Mouse (Mus musculus): ENCODE data around the gene Sds.
A peak's percentile ranks its signal among the peaks of the same experiment; 100 is the strongest.

The Sds gene

DNA sequence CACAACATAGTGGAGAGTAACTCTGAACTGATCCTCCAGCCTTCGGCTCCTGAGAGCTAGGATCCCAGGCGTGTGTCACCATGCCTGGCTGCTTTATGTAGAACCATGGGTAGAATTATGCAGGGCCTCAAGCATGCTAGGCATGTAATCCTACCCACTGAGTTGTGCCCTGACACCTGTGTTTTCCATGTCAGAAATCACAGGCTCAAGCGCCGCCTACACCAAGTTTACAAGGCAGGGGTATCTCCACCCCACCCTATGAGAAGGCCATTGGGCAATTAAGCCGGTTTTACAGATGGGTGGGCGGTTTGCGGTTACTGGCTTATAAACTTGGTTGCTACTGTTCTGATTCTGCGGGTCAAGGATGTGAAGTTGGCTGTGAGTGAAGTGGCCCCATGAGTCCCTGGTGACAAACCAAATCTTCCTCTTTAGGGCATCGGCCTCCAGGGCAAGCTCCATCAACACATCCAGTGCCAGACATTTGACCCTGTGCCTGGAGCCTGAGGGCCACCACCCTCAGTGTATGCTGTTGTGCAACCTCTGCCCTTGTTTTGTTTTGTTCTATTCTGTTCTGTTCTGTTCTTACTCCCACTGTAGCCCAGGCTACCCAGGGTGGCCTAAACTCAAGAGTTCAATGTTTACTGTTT is 37.8 kb downstream of the Sds start:
- no peak for DNase-seq (ENCODE audit: low read depth, low spot score)

DNA sequence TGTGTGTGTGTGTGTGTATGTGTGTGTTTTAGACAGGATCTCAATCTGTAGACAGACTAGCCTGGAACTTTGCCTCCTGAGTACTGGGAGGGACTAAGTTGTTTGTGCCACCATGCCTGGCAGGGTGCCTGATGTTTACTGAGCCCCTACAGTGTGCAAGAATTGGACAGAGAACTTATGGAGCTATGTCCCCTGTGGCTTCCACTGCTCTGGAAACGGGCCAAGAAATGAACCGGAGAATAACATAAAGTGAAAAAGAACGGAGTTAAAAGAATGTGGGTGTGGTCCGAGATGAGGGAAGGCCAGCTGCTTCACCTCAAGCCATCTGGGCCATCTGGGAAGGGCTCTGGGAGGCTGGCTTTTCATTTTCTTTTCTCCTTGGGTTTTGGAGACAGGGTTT is 38.4 kb downstream of the Sds start:
- DNase-seq (ENCODE audit: low read depth, low spot score), result no peak

DNA sequence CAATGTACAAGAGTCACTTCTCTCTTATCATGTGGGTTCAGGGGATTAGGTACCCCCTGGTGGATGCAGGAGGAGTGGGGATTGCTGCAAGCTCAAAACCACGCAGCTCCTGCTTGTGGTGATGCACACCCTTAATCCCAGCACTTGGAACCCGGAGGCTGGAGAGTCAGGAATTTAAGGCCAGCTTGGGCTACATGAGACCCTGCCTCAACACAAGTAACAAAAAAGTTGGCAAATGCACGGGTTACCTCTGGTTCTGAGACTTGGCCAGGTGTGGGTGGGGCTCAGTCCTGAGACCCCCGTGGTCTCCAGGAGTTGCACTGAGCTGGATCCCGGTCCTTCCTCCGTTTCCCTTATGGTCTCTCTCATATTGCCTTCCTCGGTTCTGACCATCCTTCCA is 39.1 kb downstream of the Sds start:
- no peak for DNase-seq (ENCODE audit: low read depth, low spot score)

DNA sequence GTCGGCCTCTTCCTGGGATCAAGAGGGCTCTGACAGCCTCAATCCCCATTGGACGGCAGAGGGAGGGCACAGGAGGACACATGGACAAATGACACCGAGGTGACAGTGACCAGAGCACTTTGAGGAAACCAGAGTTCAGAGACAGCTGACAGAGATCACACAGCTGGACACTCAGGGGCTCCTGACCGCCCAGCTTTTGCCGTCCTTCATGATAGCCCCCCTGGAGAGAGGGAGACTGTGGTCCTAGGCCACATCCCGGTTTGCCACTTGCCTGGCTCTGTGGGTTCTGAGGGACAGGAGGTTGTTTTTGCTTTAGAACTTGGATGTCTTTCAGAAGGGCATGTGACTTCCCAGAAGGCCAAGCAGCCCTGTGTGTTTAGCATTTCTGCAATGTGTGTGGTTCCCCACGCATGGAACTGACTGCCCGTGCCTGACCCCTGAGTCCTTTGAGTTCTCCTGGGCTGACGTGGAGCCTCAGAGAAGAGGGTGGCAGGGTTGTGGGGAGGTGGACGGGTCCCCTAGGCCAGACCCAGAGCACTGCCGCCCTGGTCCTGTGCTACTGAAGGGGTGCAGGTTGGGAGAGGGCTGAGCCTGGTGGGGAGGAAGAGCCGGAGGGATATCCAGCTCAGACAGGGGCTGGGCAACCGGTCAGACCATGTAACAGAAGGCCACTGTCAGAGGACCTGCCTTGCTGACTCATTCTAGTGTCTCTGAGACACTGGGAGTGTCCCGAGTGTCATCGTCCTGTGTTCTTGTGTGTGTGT is 40.1 kb downstream of the Sds start:
- DNase-seq (ENCODE audit: low read depth, low spot score), result no peak

DNA sequence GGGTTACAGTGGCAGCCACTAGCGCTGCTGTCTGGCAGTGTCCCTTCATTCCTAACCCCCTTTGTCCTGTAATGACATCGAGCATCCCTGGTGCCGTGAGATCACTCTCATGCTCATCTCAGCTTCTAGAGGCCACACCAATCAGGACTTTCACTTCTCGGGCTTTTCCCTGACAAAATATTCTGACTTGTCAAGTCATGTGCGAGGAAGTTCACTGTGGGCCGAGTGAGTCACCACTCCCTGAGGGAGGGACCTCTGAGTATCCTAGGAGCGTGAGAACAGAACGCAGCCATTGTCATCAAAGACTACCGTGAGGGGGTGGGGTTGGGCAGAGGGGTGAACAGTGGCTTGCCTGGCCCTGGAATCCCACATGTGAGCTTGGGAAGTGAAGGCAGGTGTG is 41.2 kb downstream of the Sds start:
- no peak for DNase-seq (ENCODE audit: low read depth, low spot score)

DNA sequence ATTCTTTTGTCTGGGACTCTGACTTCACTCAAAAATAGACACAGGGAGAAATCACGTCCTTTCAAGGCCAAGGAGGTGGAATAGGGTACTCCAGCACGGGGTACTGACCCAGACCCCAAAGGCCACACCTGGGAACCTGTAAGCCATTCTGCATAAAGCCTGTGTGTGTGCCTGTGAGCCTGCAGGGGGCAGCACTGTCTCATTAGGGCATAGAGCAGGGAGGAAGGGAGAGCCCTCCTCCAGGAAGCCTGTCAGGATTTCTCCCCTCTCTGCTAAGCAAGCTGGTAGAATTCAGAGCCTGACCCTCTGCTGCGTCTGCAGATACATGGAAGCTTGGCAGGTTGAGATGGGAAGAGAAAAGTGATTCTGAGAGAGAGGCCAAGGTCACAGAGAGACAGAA is 46.3 kb downstream of the Sds start:
- peak; percentile 65 for DNase-seq (ENCODE audit: low read depth, low spot score)

DNA sequence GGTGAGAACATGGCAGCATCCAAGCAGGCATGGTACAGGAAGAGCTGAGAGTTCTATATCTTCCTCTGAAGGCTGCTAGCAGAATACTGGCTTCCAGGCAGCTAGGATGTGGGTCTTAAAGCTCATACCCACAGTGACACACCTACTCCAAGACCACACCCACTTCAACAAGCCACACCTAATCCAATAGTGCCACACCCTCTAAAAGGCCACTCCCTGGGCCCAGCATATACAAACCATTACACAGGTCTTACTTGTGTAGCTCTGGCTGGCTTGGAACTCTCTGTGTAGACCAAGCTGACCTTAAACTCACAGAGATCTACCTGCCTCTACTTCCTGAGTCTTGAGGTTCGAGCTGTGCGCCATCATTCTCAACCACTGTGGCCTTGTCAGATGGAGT is 48.4 kb downstream of the Sds start:
- peak; percentile 21 for DNase-seq (ENCODE audit: low read depth, low spot score)

DNA sequence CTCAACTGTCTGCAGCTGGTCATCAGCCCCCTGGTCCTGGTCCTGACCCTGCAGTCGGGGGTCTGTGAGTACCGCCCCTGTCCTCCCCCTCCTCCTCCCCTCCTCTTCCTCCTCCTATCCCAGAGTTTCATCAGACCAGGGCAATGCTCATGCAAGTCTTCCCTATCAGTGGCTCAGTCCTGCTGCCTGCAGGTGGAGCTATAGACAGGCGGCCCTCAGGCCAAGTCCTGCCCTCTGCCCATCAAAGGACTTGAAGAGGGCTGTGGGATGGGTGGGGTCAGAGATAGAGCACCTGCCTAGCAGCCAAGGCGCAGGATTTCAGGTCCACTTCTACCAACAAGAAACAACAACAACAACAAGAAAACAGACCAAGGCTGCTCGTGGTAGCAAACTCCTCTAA is 49.4 kb downstream of the Sds start:
- peak; percentile 82 for DNase-seq (ENCODE audit: low read depth, low spot score)

DNA sequence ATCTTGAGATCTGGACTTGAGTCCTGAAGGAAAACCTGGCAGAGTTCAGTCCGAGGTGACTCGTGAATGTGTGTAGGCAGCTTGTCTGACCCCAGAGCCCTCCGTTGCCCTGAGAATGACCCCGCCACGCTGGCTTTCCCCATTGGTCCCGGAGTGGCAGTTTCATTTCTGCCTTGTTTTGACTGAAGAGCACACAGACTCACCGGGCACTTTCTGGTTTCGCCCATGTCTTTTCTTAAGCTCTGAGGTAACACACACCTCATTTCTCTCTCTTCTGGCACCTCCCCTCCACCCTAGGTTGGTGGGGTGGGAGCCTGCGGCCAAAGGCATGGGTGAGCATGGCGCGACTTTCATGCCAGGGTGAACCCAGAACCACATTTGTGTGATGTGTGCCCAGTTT is 50.0 kb downstream of the Sds start:
- peak; percentile 90 for DNase-seq (ENCODE audit: low read depth, low spot score)

DNA sequence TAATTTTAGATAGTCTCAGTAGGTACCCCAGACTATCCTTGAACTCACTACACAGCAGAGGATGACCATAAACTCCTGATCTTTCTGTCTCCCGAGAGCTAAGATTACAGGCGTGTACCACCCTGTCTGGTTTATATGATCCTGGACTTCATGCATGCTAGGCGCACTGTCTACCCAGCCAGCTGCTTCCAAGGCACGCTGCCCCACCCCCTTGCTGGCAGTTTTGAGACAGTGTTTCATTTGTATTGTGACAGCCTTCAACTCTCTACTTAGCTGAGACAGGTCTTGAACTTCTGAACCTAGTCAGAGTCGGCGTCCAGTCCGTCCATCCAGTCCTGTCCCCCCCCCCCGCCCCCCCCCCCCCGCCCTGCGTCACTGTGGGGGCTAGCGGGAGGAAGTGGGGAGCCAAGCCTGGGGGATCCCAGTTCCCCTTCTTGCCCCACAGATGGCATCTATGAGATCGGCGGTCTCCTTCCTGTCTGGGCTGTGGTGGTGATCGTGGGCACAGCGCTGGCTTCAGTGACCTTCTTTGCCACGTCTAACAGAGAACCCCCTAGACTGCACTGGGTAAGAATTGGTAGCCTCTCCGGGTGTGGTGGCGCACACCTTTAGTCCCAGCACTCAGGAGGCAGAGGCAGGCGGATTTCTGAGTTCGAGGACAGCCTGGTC is 51.1 kb downstream of the Sds start:
- DNase-seq (ENCODE audit: low read depth, low spot score), result peak; percentile 56

DNA sequence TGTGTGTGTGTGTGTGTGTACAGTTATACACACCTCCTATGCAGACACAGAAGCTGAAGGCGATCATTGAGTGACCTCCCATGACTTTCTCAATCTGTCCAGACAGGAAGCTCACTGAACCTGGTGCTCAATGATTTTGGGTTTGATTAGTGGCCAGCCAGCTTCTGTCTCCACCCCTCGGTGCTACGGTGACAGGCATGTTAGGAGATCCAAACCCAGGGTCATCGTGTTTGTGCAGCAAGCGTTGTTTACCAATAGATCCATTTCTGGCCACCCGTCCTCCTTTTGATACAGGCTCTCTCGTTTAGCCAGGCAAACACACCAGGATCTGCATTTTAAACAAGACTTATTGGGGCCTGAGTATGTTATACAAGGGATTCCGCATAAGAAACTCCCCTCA is 55.3 kb downstream of the Sds start:
- no peak for DNase-seq (ENCODE audit: low read depth, low spot score)
